Mouse (Mus musculus) right cerebral cortex, postnatal 36 days (tissue): ENCODE measurements at regions not wholly inside any gene's neighbourhood (a gene's known extent, or its start where the extent isn't known, plus 50 kb on each side); places are given as distances from the start of the nearest gene placed in this dataset.

Experiments
- DNase-seq, 2 experiments: peaks; one replicate each; pipeline ENCODE4 v3.0.0; 2022; ENCODE audit warnings: low spot score in 2 of 2, mixed read lengths in 1 of 2

GRCm38 (mm10) chr3:105223671-105224070 is 157.0 kb downstream of the 4930564D02Rik start:
- DNase-seq: no peak

GRCm38 (mm10) chr3:105227551-105227950 is 160.9 kb downstream of the 4930564D02Rik start:
- DNase-seq: no peak

GRCm38 (mm10) chr3:105228401-105228800 is 161.8 kb downstream of the 4930564D02Rik start:
- no peak for DNase-seq

- DNase-seq: no peak
Observed at GRCm38 (mm10) chr3:105241048-105241447, 174.4 kb downstream of the 4930564D02Rik start.

GRCm38 (mm10) chr3:105257096-105257495 is 190.5 kb downstream of the 4930564D02Rik start:
- no peak for DNase-seq

GRCm38 (mm10) chr3:105275241-105275640 is 176.9 kb upstream of the Kcnd3 start:
- DNase-seq: no peak

GRCm38 (mm10) chr3:105280971-105281370 is 171.2 kb upstream of the Kcnd3 start:
- peak; percentile 11 to 20 for DNase-seq

- DNase-seq: peak; percentile 11 to 41
Observed at GRCm38 (mm10) chr3:105281686-105282085, 170.4 kb upstream of the Kcnd3 start.

GRCm38 (mm10) chr3:105298273-105298672 is 153.9 kb upstream of the Kcnd3 start:
- DNase-seq: no peak

- DNase-seq: no peak
Observed at GRCm38 (mm10) chr3:105300693-105301548, 151.2 kb upstream of the Kcnd3 start.

- no peak for DNase-seq
Observed at GRCm38 (mm10) chr3:105307676-105308075, 144.5 kb upstream of the Kcnd3 start.

GRCm38 (mm10) chr3:105309020-105309419 is 143.1 kb upstream of the Kcnd3 start:
- DNase-seq: no peak

GRCm38 (mm10) chr3:105353268-105353667 is 98.9 kb upstream of the Kcnd3 start:
- no peak for DNase-seq

GRCm38 (mm10) chr3:105354123-105354931 is 97.8 kb upstream of the Kcnd3 start:
- DNase-seq: no peak

- DNase-seq: no peak
Observed at GRCm38 (mm10) chr3:105357511-105357910, 94.6 kb upstream of the Kcnd3 start.

GRCm38 (mm10) chr3:105359636-105360035 is 92.5 kb upstream of the Kcnd3 start:
- no peak for DNase-seq

- peak; percentile 24 to 31 for DNase-seq
Observed at GRCm38 (mm10) chr3:105364685-105365084, 87.4 kb upstream of the Kcnd3 start.

GRCm38 (mm10) chr3:105366806-105367205 is 85.3 kb upstream of the Kcnd3 start:
- DNase-seq: no peak

GRCm38 (mm10) chr3:105367972-105368371 is 84.2 kb upstream of the Kcnd3 start:
- no peak for DNase-seq

GRCm38 (mm10) chr3:105372371-105372828 is 79.7 kb upstream of the Kcnd3 start:
- no peak for DNase-seq

- DNase-seq: no peak
Observed at GRCm38 (mm10) chr3:105374306-105374705, 77.8 kb upstream of the Kcnd3 start.

GRCm38 (mm10) chr3:105374836-105375235 is 77.3 kb upstream of the Kcnd3 start:
- DNase-seq: no peak

GRCm38 (mm10) chr3:105375383-105375782 is 76.7 kb upstream of the Kcnd3 start:
- no peak for DNase-seq
